Mouse (Mus musculus) v-Abl transformed pro-B cells (cell line): Measurements from ENCODE around the gene Ccdc8.

ENCODE experiments used
- in situ Hi-C, 2 experiments: fragments of 400-800 bp; cut with MboI; formaldehyde crosslinking; loops; one replicate each; pipeline ENCODE4 v1.15.1; 2025; ENCODE audit not compliant: unreplicated experiment in 2 of 2

Ccdc8 gene

DNA sequence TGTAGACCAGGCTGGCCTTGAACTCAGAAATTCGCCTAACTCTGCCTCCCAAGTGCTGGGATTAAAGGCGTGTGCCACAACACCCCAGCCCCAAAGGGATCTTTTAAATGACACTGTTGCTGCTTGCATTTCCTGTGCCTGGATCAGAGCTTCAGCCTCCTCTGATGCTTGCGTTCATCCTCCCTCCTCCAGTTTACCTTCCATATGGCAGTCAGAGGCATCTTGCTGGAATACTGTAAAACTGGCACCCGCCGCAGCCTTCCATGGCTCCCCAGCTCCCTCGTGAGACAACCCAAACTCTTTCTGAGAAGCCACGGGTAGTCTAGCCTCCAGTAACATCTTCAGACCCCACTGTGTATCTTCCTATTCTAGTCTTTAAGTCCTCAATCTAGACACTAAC is 36.4 kb downstream of the Ccdc8 start:
- in situ Hi-C loops: no loop called here

DNA sequence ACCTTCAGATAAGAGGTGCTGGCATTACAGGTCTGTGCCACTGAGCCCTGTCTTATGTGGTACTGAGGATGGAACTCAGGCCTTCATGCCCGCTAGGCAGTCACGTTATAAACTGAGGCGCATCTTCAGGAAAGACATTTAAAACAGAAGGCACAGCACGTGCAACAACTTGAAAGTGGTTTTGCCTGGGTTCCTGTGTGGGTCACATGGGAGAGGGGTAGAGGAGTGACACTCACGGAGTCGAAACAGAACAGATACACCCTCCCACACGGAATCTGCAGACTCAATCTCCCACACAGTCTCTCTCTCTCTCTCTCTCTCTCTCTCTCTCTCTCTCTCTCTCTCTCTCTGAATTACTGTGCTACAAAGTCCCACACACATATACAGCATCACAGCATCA is 37.7 kb downstream of the Ccdc8 start:
- in situ Hi-C loops: no loop called here

DNA sequence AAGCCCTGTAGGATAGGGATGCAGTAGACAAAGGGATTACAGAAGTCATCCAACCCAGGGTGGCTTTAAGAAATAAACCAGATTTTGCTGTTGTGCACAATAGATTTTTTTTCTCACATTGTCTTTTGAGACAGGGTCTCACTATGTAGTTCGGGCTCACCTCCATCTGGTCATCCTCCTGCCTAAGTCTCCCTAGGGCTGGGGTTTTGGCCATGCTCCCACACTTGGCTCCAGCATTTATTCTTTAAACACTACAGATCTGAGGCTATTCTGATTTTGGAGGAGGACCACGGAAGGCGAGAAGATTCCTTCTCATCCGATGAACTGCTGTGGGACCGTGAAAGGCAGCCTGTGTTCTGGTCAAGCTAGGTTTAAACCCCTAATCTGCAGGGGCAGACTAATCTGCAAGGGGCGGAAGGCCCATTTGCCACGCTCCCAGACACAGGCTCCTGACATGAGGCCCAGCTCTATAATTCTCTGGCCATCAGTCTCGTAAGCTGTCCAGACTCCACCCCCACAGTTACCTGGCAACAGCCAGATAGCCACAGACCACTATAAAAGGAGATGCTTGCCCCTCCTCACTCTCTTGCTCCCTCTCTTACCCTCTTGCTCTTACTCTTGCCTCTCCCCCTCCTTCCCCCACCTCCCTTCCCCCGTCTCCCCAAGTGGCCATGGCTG is 45.6 kb downstream of the Ccdc8 start:
- in situ Hi-C loops: no loop called here

DNA sequence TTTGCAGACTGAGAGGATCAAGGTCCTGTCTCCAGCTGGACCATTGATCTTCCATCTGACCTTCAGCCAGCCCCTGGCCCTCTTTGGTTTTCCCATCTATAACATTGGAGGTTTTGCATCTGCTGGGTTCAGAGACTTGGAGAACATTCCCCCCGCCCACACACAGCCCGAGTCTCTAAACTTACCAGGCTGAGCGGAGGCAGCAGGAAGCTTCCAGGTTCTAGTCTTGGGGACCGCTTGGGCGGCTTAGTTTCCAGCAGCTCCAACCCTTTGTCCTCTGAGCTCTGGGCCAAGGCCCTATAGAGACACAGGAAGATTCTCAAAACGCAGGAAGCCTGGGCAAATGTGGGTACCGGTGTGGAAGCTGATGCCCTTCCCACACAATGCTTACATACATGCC is 46.9 kb downstream of the Ccdc8 start:
- in situ Hi-C loops: no loop called here

DNA sequence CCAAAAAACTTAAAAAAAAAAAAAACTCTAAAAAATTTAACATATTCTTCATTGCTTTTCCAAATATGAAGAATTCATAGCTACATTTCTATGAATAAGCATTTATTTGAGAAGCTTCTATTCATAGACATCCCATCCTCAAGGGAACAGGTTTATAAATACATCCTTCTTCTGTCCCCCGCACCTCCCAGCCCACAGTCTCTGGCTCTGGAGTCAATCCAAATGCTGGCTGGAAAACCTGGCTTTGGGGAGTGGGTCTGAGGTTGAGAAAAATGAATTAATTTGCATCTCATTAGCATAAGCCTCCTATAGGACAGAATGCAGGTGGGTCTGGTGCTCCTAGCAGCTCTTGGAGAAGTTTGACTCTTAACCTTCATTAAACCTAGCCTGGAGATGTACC is 53.2 kb downstream of the Ccdc8 start:
- in situ Hi-C loops: no loop called here
